Mouse (Mus musculus) cerebellum, adult 2 months (tissue): ENCODE results near the gene Sorl1.

Source experiments
- CTCF ChIP-seq: fragments of 200-500 bp; IDR thresholded peaks from 2 replicates; pipeline ENCODE4 v1.5.1; 2011; ENCODE audit warnings: low read depth, mild to moderate bottlenecking, control low read depth, low read length, moderate library complexity, borderline replicate concordance; ENCODE audit not compliant: insufficient read depth
- POLR2A ChIP-seq: fragments of 200-500 bp; IDR thresholded peaks from 2 replicates; pipeline ENCODE4 v1.6.1; 2011; ENCODE audit warnings: low read length, control low read depth, borderline replicate concordance; ENCODE audit not compliant: insufficient read depth

- TF ChIP-seq CTCF, result no peak
- no peak for TF ChIP-seq POLR2A
Observed at GRCm38 (mm10) chr9:41929986-41930385, 194.1 kb downstream of the Sorl1 start.
